Mouse (Mus musculus) CH12.LX (cell line): ENCODE data around the gene Bst2.

Experiments used
- BHLHE40 ChIP-seq: IDR thresholded peaks from 2 replicates; pipeline ENCODE4 v1.6.1; 2011; ENCODE audit warnings: mild to moderate bottlenecking, low read depth, low read length, improper control_type of control experiment
- CTCF ChIP-seq, 2 experiments: IDR thresholded peaks in 1 of 2; conservative IDR thresholded peaks in 1 of 2; 2 replicates each; pipeline ENCODE4 v1.5.1; 2011 to 2012; ENCODE audit warnings: low read depth in 2 of 2, low read length in 2 of 2, improper control_type of control experiment in 1 of 2, inconsistent platforms in 1 of 2, mild to moderate bottlenecking in 1 of 2, moderate library complexity in 1 of 2
- EP300 ChIP-seq: IDR thresholded peaks from 2 replicates; pipeline ENCODE4 v1.6.1; 2011; ENCODE audit warnings: low read length, improper control_type of control experiment
- ETS1 ChIP-seq: conservative IDR thresholded peaks from 2 replicates; pipeline ENCODE4 v1.6.1; 2012; ENCODE audit warnings: low read depth, mild to moderate bottlenecking, inconsistent platforms, low read length, improper control_type of control experiment, moderate library complexity
- MEF2A ChIP-seq: IDR thresholded peaks from 2 replicates; pipeline ENCODE4 v1.6.1; 2014; ENCODE audit warnings: low read depth, mild to moderate bottlenecking, inconsistent platforms, low read length, improper control_type of control experiment, borderline replicate concordance
- POLR2A ChIP-seq: IDR thresholded peaks from 2 replicates; pipeline ENCODE4 v1.6.1; 2011; ENCODE audit warnings: low read depth, mild to moderate bottlenecking, improper control_type of control experiment, low read length
- POLR2AphosphoS2 ChIP-seq: IDR thresholded peaks from 2 replicates; pipeline ENCODE4 v1.6.1; 2011; ENCODE audit warnings: low read depth, low read length, improper control_type of control experiment
- RAD21 ChIP-seq: IDR thresholded peaks from 2 replicates; pipeline ENCODE4 v1.6.1; 2011; ENCODE audit warnings: low read depth, mild to moderate bottlenecking, low read length, improper control_type of control experiment, moderate library complexity
- USF1 ChIP-seq: IDR thresholded peaks from 2 replicates; pipeline ENCODE4 v1.6.1; 2014; ENCODE audit warnings: low read depth, mild to moderate bottlenecking, inconsistent platforms, low read length, improper control_type of control experiment

- TF ChIP-seq BHLHE40 (no peak), CTCF (conservative IDR thresholded peaks at IDR 0.05 in 1 of 2, IDR thresholded peaks at IDR 0.05 in 1 of 2; ENCODE audit: low read depth in 2 of 2, low read length in 2 of 2) (no peak), EP300 (no peak), USF1 (no peak), MEF2A (no peak), POLR2A (no peak), RAD21 (no peak), ETS1 (no peak), POLR2AphosphoS2 (no peak)
Measured at GRCm38 (mm10) chr8:71554001-71554400, 16.7 kb upstream of the Bst2 start.
